Mouse (Mus musculus) stomach, postnatal 0 days (tissue): ENCODE results near the gene Sgcg.

Experiments
- CTCF ChIP-seq: IDR thresholded peaks from 2 replicates; pipeline ENCODE4 v1.5.1; 2016; ENCODE audit warnings: antibody characterized with exemption, low read depth, mild to moderate bottlenecking, moderate library complexity
- EP300 ChIP-seq: optimal IDR thresholded peaks from 2 replicates; pipeline ENCODE3; 2016; ENCODE audit warnings: antibody characterized with exemption

DNA sequence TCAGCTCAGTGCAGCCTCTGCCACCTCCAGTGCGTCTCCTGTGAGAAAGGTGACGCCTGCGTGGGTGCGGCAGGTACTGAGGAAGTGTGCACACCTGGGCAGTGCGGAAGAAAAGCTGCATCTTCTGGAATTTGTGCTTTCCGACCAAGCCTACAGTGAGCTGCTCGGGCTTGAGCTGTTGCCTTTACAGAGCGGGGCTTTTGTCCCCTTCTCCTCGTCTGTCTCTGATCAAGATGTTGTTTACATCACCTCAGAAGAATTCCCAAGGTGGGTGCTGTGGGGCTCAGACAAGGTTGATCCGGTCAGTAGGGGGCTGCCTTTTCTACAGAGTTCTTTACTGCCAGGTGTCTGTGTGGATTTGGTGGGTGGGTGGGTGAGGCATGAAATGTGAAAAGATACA is 66.0 kb downstream of the Sgcg start:
- TF ChIP-seq CTCF (no peak), EP300 (no peak)
